Mouse (Mus musculus) brain, adult 2 months (tissue): ENCODE measurements at regions not wholly inside any gene's neighbourhood (a gene's known extent, or its start where the extent isn't known, plus 50 kb on each side); places are given as distances from the start of the nearest gene placed in this dataset.

Experiments used
- DNase-seq: peaks from one replicate; pipeline ENCODE4 v3.0.0; 2011; ENCODE audit warnings: low read depth, low spot score

- no peak for DNase-seq
Observed at GRCm38 (mm10) chr19:23089081-23089480, 51.9 kb upstream of the Klf9 start.

- no peak for DNase-seq
Observed at GRCm38 (mm10) chr19:23089761-23090514, 51.1 kb upstream of the Klf9 start.
